12 mouse cellular contexts compared by ENCODE assay signal in the genomic region with DNA sequence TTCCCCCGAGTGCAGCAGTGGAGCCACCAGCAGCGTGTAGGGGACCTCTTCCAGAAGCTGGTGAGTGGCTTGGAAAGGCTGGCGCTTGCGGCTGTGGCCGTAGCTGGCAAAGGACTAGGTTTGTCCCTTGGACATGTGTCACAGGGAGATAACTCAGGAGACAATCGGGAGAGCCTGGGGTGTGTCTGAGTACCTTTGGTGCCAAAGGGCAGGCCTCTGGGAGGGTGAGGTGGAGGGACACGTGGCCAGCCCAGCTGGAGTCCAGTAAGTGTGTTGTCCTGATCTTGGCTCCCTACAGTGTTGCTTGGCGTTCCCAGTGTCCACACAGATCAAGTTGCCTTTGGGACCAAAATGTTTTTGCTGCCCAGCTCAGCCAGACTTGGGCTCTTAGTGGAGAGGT.
DNase-seq lines count a peak whose midpoint lies in the region; TF ChIP-seq lines count a peak whose summit lies in the region.
"Had no signal": no experiment of that assay in that cellular context is flagged by ENCODE, and none has a peak within 500 bp of the region (broad histone marks: within the 10 kb centered on the region; RNA-seq: fewer than 3 reads in every experiment).

No protein-coding gene starts in this region.

- peak; percentile 81 for DNase-seq in gastrocnemius, adult 18-20 months (ENCODE audit: low spot score)
- DNase-seq in gastrocnemius, postnatal 4 days (ENCODE audit: low spot score in 2 of 2), result no peak
- DNase-seq in liver, adult 2 months (ENCODE audit: extremely low read depth, low read depth, low spot score), result peak; percentile 98
- DNase-seq in liver, result no peak
- DNase-seq in heart, postnatal 14 days, result peak; percentile 51 to 59
- DNase-seq in embryo, embryonic 10.5 days (ENCODE audit: low spot score), result no peak
- DNase-seq in yolk sac, embryonic 10.5 days (ENCODE audit: low spot score), result no peak
- DNase-seq: right cerebral cortex, postnatal 4 days had no signal

- H3K27ac ChIP-seq in liver, adult 2 months (replicated peaks; ENCODE audit: insufficient read depth, low read depth, low read length), result peak overlapping the region; percentile 22; the same call in 1 of the 2 replicates
- H3K27ac ChIP-seq in small intestine, adult 2 months (ENCODE audit: insufficient read depth, low read depth, low read length), result peak overlapping the region; percentile 100
- H3K27ac ChIP-seq: embryonic facial prominence, embryonic 10.5 days; hindbrain, embryonic 13.5 days; midbrain, embryonic 12.5 days had no signal

- H3K27me3 ChIP-seq in liver, adult 2 months (ENCODE audit: control insufficient read depth, insufficient read depth, low read length), result no peaks in the 10 kb centered on the region
- no peaks in the 10 kb centered on the region for H3K27me3 ChIP-seq in small intestine, adult 2 months (ENCODE audit: control insufficient read depth, insufficient read depth, low read length)
- H3K27me3 ChIP-seq: hindbrain, embryonic 13.5 days; midbrain, embryonic 12.5 days had no signal

- peaks cover 8% of the 10 kb centered on the region for H3K4me1 ChIP-seq in liver, adult 2 months (ENCODE audit: control insufficient read depth, insufficient read depth, low read length)
- peaks cover 19% of the 10 kb centered on the region for H3K4me1 ChIP-seq in small intestine, adult 2 months (ENCODE audit: control insufficient read depth, insufficient read depth, insufficient read length, low read length)
- H3K4me1 ChIP-seq: embryonic facial prominence, embryonic 10.5 days; midbrain, embryonic 12.5 days had no signal

- H3K4me3 ChIP-seq in liver, adult 2 months (ENCODE audit: insufficient read depth, low read depth, low read length), result no peak overlapping the region
- H3K4me3 ChIP-seq in small intestine, adult 2 months (ENCODE audit: low read depth, low read length), result peak overlapping the region; percentile 92
- H3K4me3 ChIP-seq: embryonic facial prominence, embryonic 10.5 days; hindbrain, embryonic 13.5 days; midbrain, embryonic 12.5 days had no signal

- H3K9ac ChIP-seq in liver, adult 2 months (ENCODE audit: low read depth, low read length), result no peak overlapping the region
- H3K9ac ChIP-seq: hindbrain, embryonic 13.5 days; midbrain, embryonic 12.5 days had no signal

- WGBS in liver, adult 2 months, result 30% methylated on average over 8 of the region's 8 CpGs
- 42% methylated on average over 8 of the region's 8 CpGs for WGBS in small intestine, adult 2 months

- TF ChIP-seq CTCF in liver, adult 2 months (IDR thresholded peaks at IDR 0.05; ENCODE audit: low read depth, low read length), result no peak
- TF ChIP-seq CTCF in small intestine, adult 2 months (IDR thresholded peaks at IDR 0.05; ENCODE audit: extremely low read depth, insufficient read length, insufficient replicate concordance, low read depth, low read length), result no peak

- TF ChIP-seq POLR2A in liver, adult 2 months (IDR thresholded peaks at IDR 0.05; ENCODE audit: extremely low read depth, insufficient read depth, low read length), result no peak
- TF ChIP-seq POLR2A in small intestine, adult 2 months (IDR thresholded peaks at IDR 0.05; ENCODE audit: low read depth, low read length), result peak; percentile 74

- intact Hi-C loops in heart, postnatal 14 days (cut with DNase I), result no loop called here

- peaks cover 9% of the 10 kb centered on the region; the same call in 1 of the 2 replicates for H3K36me3 ChIP-seq in liver, adult 2 months (ENCODE audit: control insufficient read depth, insufficient read depth, low read length)
- H3K36me3 ChIP-seq in small intestine, adult 2 months (ENCODE audit: control insufficient read depth, insufficient read depth, low read length), result peaks cover 24% of the 10 kb centered on the region

- H3K79me2 ChIP-seq in liver, adult 2 months (ENCODE audit: control insufficient read depth, insufficient read depth, low read length), result peaks cover 4% of the 10 kb centered on the region; the same call in 1 of the 2 replicates

Comparison
In these comparisons a context has a peak if more than half of its experiments do, and no peak if none do; other contexts are left out.
1. DNase-seq: peak in gastrocnemius, adult 18-20 months (single experiment), liver, adult 2 months (single experiment) and heart, postnatal 14 days (2 of 2); none in gastrocnemius, postnatal 4 days (0 of 2), liver (single experiment), embryo, embryonic 10.5 days (single experiment) and yolk sac, embryonic 10.5 days (single experiment).